Mouse (Mus musculus) CH12.LX (cell line): ENCODE data around the gene Epb41l5. TPM values are rescaled to one million over a fixed set of nuclear protein-coding genes. Genes with fewer than 3 reads are reported as not detected.

Experiments used
- DNase-seq: peaks from one replicate; pipeline ENCODE4 v3.0.0-alpha.2; 2013; ENCODE audit errors: extremely low read depth
- H3K27ac ChIP-seq: 2 replicates; pipeline ENCODE4 v1.5.1; 2012; ENCODE audit warnings: low read depth, mild to moderate bottlenecking, control low read depth, moderate library complexity; ENCODE audit not compliant: insufficient read depth
- H3K27me3 ChIP-seq: replicated peaks from 2 replicates; pipeline ENCODE3; 2012; ENCODE audit warnings: inconsistent platforms
- H3K36me3 ChIP-seq, 2 experiments: replicated peaks in 1 of 2; 2 replicates each; pipeline versions ENCODE3 to v1.6.1; 2012; ENCODE audit warnings: inconsistent platforms in 1 of 2, low read length in 1 of 2, mild to moderate bottlenecking in 1 of 2, mixed read lengths in 1 of 2, moderate library complexity in 1 of 2; ENCODE audit not compliant: control insufficient read depth in 1 of 2, insufficient read depth in 1 of 2
- H3K4me1 ChIP-seq, 2 experiments: 2 replicates each; pipeline ENCODE4 v1.6.1; 2012; ENCODE audit warnings: inconsistent platforms in 1 of 2, moderate library complexity in 1 of 2; ENCODE audit not compliant: insufficient read depth in 2 of 2, control insufficient read depth in 1 of 2
- H3K4me2 ChIP-seq: 2 replicates; pipeline ENCODE4 v1.6.1; 2012; ENCODE audit warnings: low read depth, mild to moderate bottlenecking, control low read depth; ENCODE audit not compliant: poor library complexity, insufficient read depth, severe bottlenecking
- H3K4me3 ChIP-seq, 3 experiments: fragments of 150-350 bp in 1 of 3; sonication (generic) in 1 of 3; replicated peaks in 1 of 3; 2 replicates each; pipeline versions ENCODE3 to v1.5.1; 2011 to 2012; ENCODE audit warnings: low read depth in 2 of 3, low read length in 2 of 3, mild to moderate bottlenecking in 2 of 3, moderate library complexity in 2 of 3, control low read depth in 1 of 3, improper control_type of control experiment in 1 of 3, inconsistent platforms in 1 of 3, mixed read lengths in 1 of 3; ENCODE audit not compliant: poor library complexity in 1 of 3
- H3K79me2 ChIP-seq: replicated peaks from 2 replicates; pipeline ENCODE4 v1.6.1; 2012; ENCODE audit warnings: mild to moderate bottlenecking, moderate library complexity; ENCODE audit not compliant: control insufficient read depth, poor library complexity, insufficient read depth, severe bottlenecking; ENCODE audit errors: extremely low read depth
- H3K9ac ChIP-seq: 2 replicates; pipeline ENCODE4 v1.6.1; 2012; ENCODE audit warnings: low read depth, mild to moderate bottlenecking, control low read depth, moderate library complexity; ENCODE audit not compliant: insufficient read depth
- H3K9me3 ChIP-seq: replicated peaks from 2 replicates; pipeline ENCODE3; 2012; ENCODE audit warnings: low read length, inconsistent platforms, mixed read lengths
- CHD1 ChIP-seq: IDR thresholded peaks from 2 replicates; pipeline ENCODE4 v1.6.1; 2012; ENCODE audit warnings: low read depth, low read length, improper control_type of control experiment, inconsistent platforms
- E2F4 ChIP-seq: IDR thresholded peaks from 2 replicates; pipeline ENCODE4 v1.6.1; 2011; ENCODE audit warnings: low read depth, low read length, improper control_type of control experiment; ENCODE audit not compliant: insufficient replicate concordance
- ELF1 ChIP-seq: IDR thresholded peaks from 2 replicates; pipeline ENCODE4 v1.6.1; 2014; ENCODE audit warnings: low read depth, mild to moderate bottlenecking, inconsistent platforms, low read length, improper control_type of control experiment
- EP300 ChIP-seq: IDR thresholded peaks from 2 replicates; pipeline ENCODE4 v1.6.1; 2011; ENCODE audit warnings: low read length, improper control_type of control experiment
- GABPA ChIP-seq: IDR thresholded peaks from 2 replicates; pipeline ENCODE4 v1.6.1; 2012; ENCODE audit warnings: low read depth, low read length, improper control_type of control experiment, inconsistent platforms; ENCODE audit not compliant: insufficient replicate concordance
- HCFC1 ChIP-seq: IDR thresholded peaks from 2 replicates; pipeline ENCODE4 v1.6.1; 2012; ENCODE audit warnings: low read depth, mild to moderate bottlenecking, inconsistent platforms, low read length, improper control_type of control experiment
- JUN ChIP-seq: IDR thresholded peaks from 2 replicates; pipeline ENCODE4 v1.6.1; 2011; ENCODE audit warnings: low read depth, mild to moderate bottlenecking, low read length, improper control_type of control experiment, moderate library complexity; ENCODE audit not compliant: insufficient read depth
- JUND ChIP-seq: conservative IDR thresholded peaks from 2 replicates; pipeline ENCODE4 v1.6.1; 2011; ENCODE audit warnings: low read depth, low read length, improper control_type of control experiment
- KAT2A ChIP-seq: IDR thresholded peaks from 2 replicates; pipeline ENCODE4 v1.6.1; 2012; ENCODE audit warnings: low read length, improper control_type of control experiment, inconsistent platforms; ENCODE audit not compliant: insufficient replicate concordance
- MAZ ChIP-seq: IDR thresholded peaks from 2 replicates; pipeline ENCODE4 v1.6.1; 2012; ENCODE audit warnings: low read depth, mild to moderate bottlenecking, inconsistent platforms, low read length, improper control_type of control experiment, moderate library complexity
- MXI1 ChIP-seq: IDR thresholded peaks from 2 replicates; pipeline ENCODE4 v1.6.1; 2011; ENCODE audit warnings: mild to moderate bottlenecking, low read depth, low read length, improper control_type of control experiment
- NELFE ChIP-seq: IDR thresholded peaks from 2 replicates; pipeline ENCODE4 v1.6.1; 2011; ENCODE audit warnings: low read depth, low read length, improper control_type of control experiment
- NRF1 ChIP-seq: IDR thresholded peaks from 2 replicates; pipeline ENCODE4 v1.6.1; 2014; ENCODE audit warnings: low read depth, mild to moderate bottlenecking, inconsistent platforms, low read length, improper control_type of control experiment, moderate library complexity
- PAX5 ChIP-seq: IDR thresholded peaks from 2 replicates; pipeline ENCODE4 v1.6.1; 2012; ENCODE audit warnings: low read length, inconsistent platforms, mixed read lengths
- RAD21 ChIP-seq: IDR thresholded peaks from 2 replicates; pipeline ENCODE4 v1.6.1; 2011; ENCODE audit warnings: low read depth, mild to moderate bottlenecking, low read length, improper control_type of control experiment, moderate library complexity
- RCOR1 ChIP-seq: conservative IDR thresholded peaks from 2 replicates; pipeline ENCODE4 v1.6.1; 2012; ENCODE audit warnings: low read depth, mild to moderate bottlenecking, inconsistent platforms, low read length, improper control_type of control experiment
- SMC3 ChIP-seq: IDR thresholded peaks from 2 replicates; pipeline ENCODE4 v1.6.1; 2011; ENCODE audit warnings: low read depth, low read length, improper control_type of control experiment
- TBP ChIP-seq: conservative IDR thresholded peaks from 2 replicates; pipeline ENCODE4 v1.6.1; 2011; ENCODE audit warnings: low read depth, low read length, improper control_type of control experiment
- TCF12 ChIP-seq: IDR thresholded peaks from 2 replicates; pipeline ENCODE4 v1.6.1; 2014; ENCODE audit warnings: low read depth, mild to moderate bottlenecking, inconsistent platforms, low read length, improper control_type of control experiment
- ZNF384 ChIP-seq: IDR thresholded peaks from 2 replicates; pipeline ENCODE4 v1.6.1; 2012; ENCODE audit warnings: low read depth, low read length, improper control_type of control experiment, inconsistent platforms
- dilution Hi-C: fragments of 300-500 bp; cut with MboI; formaldehyde crosslinking; loops from 2 replicates; pipeline ENCODE4 v1.14.3; 2020; ENCODE audit warnings: low sequenced_read_pairs; ENCODE audit not compliant: extremely low pct_unique_long_range_greater_than_20kb, extremely low pct_ligation_motif_present
- in situ Hi-C: fragments of 300-500 bp; cut with MboI; formaldehyde crosslinking; loops from 3 replicates; pipeline ENCODE4 v1.14.3; 2019; ENCODE audit warnings: low sequenced_read_pairs, low pct_ligation_motif_present, low pct_unique_long_range_greater_than_20kb, mixed read lengths
- polyA plus RNA-seq: library from polyadenylated mRNA; unstranded; fragments of >175 nt; gene quantifications from 2 replicates; pipeline ENCODE4 v1.2.1, GENCODE M21; 2012; ENCODE audit warnings: low read depth; ENCODE audit not compliant: insufficient read length
- total RNA-seq, 2 experiments: library from RNA; depleted of rRNA; stranded (reverse); fragments of 300-350 nt in 1 of 2; fragments of >200 nt in 1 of 2; gene quantifications; 2 replicates each; pipeline ENCODE4 v1.2.3; 2012 to 2014

The Epb41l5 gene
- total and polyA plus RNA-seq, 3 experiments: 3.8 to 4.5 (median 4.3) TPM

DNA sequence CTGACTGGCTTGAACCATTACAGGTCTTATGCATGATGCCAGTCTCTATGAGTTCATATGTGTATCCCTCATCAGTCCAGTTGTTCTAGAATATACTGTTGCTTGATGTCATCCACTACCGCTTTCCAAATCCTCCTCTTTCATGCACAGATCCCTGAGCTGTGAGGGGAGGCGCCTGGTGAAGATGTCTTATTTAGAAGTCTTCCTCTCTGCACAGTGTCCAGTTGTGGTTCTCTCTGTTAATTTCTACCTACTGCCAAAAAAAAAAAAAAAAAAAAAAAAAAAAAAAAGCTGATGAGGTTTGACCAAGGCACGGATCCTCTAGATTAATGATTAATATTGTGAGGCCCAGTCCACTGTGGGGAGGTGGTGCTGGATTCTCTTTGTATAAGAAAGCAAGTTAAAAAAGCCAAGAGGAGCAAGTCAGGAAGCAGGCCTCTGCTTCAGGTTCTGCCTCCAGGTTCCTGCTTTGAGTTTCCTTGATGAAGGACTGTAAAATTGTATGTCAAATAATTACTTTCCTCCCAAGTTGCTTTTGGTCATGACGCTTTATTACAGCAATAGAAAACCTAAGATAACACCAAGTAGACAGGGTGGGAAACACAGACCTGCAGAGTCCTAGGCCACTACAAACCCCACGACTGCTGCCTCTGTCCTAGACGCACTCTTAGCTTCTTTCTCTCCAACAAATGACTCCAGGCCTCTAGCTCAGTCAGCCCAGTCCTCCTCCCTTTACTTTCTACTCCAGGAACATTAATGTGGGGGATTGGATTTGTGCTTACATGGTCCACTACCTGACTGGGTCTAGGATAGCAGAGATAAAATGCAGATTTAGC is 11.4 kb downstream of the Epb41l5 start:
- H3K9me3 ChIP-seq: no peaks in the 10 kb centered on the region
- 0 out of 4 replicates have a peak, but pooled peaks cover 0 to 6% of the 10 kb centered on the region in 2 experiments for H3K4me1 ChIP-seq
- dilution Hi-C loops: no loop called here
- H3K27me3 ChIP-seq: no peaks in the 10 kb centered on the region
- TF ChIP-seq RAD21 (no peak), MAZ (no peak), JUN (no peak), RCOR1 (no peak), JUND (no peak), NELFE (no peak), NRF1 (no peak), GABPA (no peak), ELF1 (no peak), KAT2A (no peak), E2F4 (no peak), HCFC1 (no peak), SMC3 (no peak), EP300 (no peak), PAX5 (no peak), MXI1 (no peak), TBP (no peak), ZNF384 (no peak), CHD1 (no peak)
- H3K27ac ChIP-seq: no peak overlapping the region
- no peak overlapping the region for H3K4me3 ChIP-seq
- in situ Hi-C loops: no loop called here
- H3K4me2 ChIP-seq: no peak overlapping the region
- no peak overlapping the region for H3K9ac ChIP-seq
- no peak for DNase-seq
- no peaks in the 10 kb centered on the region for H3K79me2 ChIP-seq
- H3K36me3 ChIP-seq: peaks cover 4 to 5% of the 10 kb centered on the region in 2 experiments

- H3K36me3 ChIP-seq: no peaks in the 10 kb centered on the region
- dilution Hi-C loops (no loop called here), in situ Hi-C loops (no loop called here)
- no peak for TF ChIP-seq KAT2A
- no peak for TF ChIP-seq RAD21
- no peak for TF ChIP-seq TCF12
- no peak for TF ChIP-seq PAX5
- no peak for TF ChIP-seq ELF1
- H3K27me3 ChIP-seq: no peaks in the 10 kb centered on the region
- no peaks in the 10 kb centered on the region for H3K79me2 ChIP-seq
- H3K4me3 ChIP-seq: no peak overlapping the region
- no peak for DNase-seq
- H3K9ac ChIP-seq: no peak overlapping the region
- 0 out of 4 replicates have a peak, but pooled peaks cover 0 to 2% of the 10 kb centered on the region in 2 experiments for H3K4me1 ChIP-seq
- H3K9me3 ChIP-seq: no peaks in the 10 kb centered on the region
- no peak overlapping the region for H3K27ac ChIP-seq
- no peak overlapping the region for H3K4me2 ChIP-seq
Measured at GRCm38 (mm10) chr1:119634746-119635145, 14.1 kb downstream of the Epb41l5 start.
